ENCODE assay signal across 7 mouse cellular contexts in genomic region chr10:88502919-88503318, GRCm38 (mm10). TPM values are rescaled to one million over a fixed set of nuclear protein-coding genes. Genes with fewer than 3 reads are reported as not detected.
A peak's percentile ranks its signal among the peaks of the same experiment; 100 is the strongest.
DNase-seq lines count a peak whose midpoint lies in the region; ATAC-seq and TF ChIP-seq lines count a peak whose summit lies in the region.

No protein-coding gene starts in this region.

- peak overlapping the region; percentile 68 for H3K4me3 ChIP-seq in lung, embryonic 14.5 days (ENCODE audit: low read depth, low read length)
- H3K4me3 ChIP-seq in embryonic facial prominence, embryonic 15.5 days (replicated peaks) = peak overlapping the region; percentile 84
- peak overlapping the region; percentile 75 for H3K4me3 ChIP-seq in limb, embryonic 10.5 days
- peak overlapping the region; percentile 92 for H3K4me3 ChIP-seq in olfactory bulb, adult 2 months (ENCODE audit: insufficient read depth, low read depth, low read length)

- peak overlapping the region; percentile 80 for H3K9ac ChIP-seq in lung, embryonic 14.5 days
- peak overlapping the region; percentile 79 for H3K9ac ChIP-seq in embryonic facial prominence, embryonic 15.5 days

- peak overlapping the region; percentile 86 for H3K4me2 ChIP-seq in lung, embryonic 14.5 days
- peak overlapping the region; percentile 89 for H3K4me2 ChIP-seq in embryonic facial prominence, embryonic 15.5 days (replicated peaks)

- DNase-seq in lung, embryonic 14.5 days = no peak
- no peak for DNase-seq in lung, adult 18-20 months
- no peak for DNase-seq in limb, embryonic 10.5 days (ENCODE audit: low spot score)
- DNase-seq in ovary, adult 18-20 months (ENCODE audit: low spot score) = no peak
- DNase-seq in urinary bladder, postnatal 36 days (ENCODE audit: low spot score in 2 of 2) = no peak

- peaks cover 12% of the 10 kb centered on the region for H3K4me1 ChIP-seq in lung, embryonic 14.5 days (ENCODE audit: insufficient read depth)
- peaks cover 24% of the 10 kb centered on the region for H3K4me1 ChIP-seq in embryonic facial prominence, embryonic 15.5 days
- H3K4me1 ChIP-seq in limb, embryonic 10.5 days = peaks cover 28% of the 10 kb centered on the region
- H3K4me1 ChIP-seq in olfactory bulb, adult 2 months (ENCODE audit: control insufficient read depth, insufficient read depth, low read length) = peaks cover 6% of the 10 kb centered on the region; the same call in 1 of the 2 replicates

- WGBS in lung, embryonic 14.5 days = 22% methylated on average over 4 of the region's 4 CpGs
- WGBS in embryonic facial prominence, embryonic 15.5 days = 44% methylated on average over 4 of the region's 4 CpGs
- 55% methylated on average over 4 of the region's 4 CpGs for WGBS in limb, embryonic 10.5 days
- WGBS in olfactory bulb, adult 2 months = 14% methylated on average over 4 of the region's 4 CpGs

- no peaks in the 10 kb centered on the region for H3K9me3 ChIP-seq in lung, embryonic 14.5 days (ENCODE audit: low read depth, low read length)
- no peaks in the 10 kb centered on the region for H3K9me3 ChIP-seq in embryonic facial prominence, embryonic 15.5 days (replicated peaks)
- H3K9me3 ChIP-seq in limb, embryonic 10.5 days (replicated peaks) = no peaks in the 10 kb centered on the region

- no peak for TF ChIP-seq CTCF in lung, embryonic 14.5 days (IDR thresholded peaks at IDR 0.05; ENCODE audit: low read depth)
- TF ChIP-seq CTCF in olfactory bulb, adult 2 months (IDR thresholded peaks at IDR 0.05; ENCODE audit: insufficient read depth, low read depth, low read length) = no peak

- ATAC-seq in lung, embryonic 14.5 days (ENCODE audit: insufficient read depth) = no peak
- ATAC-seq in embryonic facial prominence, embryonic 15.5 days (ENCODE audit: insufficient number of reproducible peaks, low FRiP score, low TSS enrichment, low read depth) = no peak

- no peak for TF ChIP-seq POLR2A in olfactory bulb, adult 2 months (IDR thresholded peaks at IDR 0.05; ENCODE audit: insufficient read depth, low read depth, low read length)

- no peaks in the 10 kb centered on the region for H3K36me3 ChIP-seq in lung, embryonic 14.5 days (ENCODE audit: insufficient read depth)
- H3K36me3 ChIP-seq in embryonic facial prominence, embryonic 15.5 days = no peaks in the 10 kb centered on the region
- 0 out of 2 replicates have a peak, but pooled peaks cover 2% of the 10 kb centered on the region for H3K36me3 ChIP-seq in limb, embryonic 10.5 days

- H3K27ac ChIP-seq in lung, embryonic 14.5 days (ENCODE audit: low read depth) = no peak overlapping the region
- no peak overlapping the region for H3K27ac ChIP-seq in embryonic facial prominence, embryonic 15.5 days (replicated peaks)
- peak overlapping the region; percentile 92 for H3K27ac ChIP-seq in limb, embryonic 10.5 days
- peak overlapping the region; percentile 82 for H3K27ac ChIP-seq in olfactory bulb, adult 2 months (ENCODE audit: insufficient read depth, low read depth, low read length)

- no peaks in the 10 kb centered on the region for H3K27me3 ChIP-seq in lung, embryonic 14.5 days (ENCODE audit: insufficient read depth, low read length)
- no peaks in the 10 kb centered on the region for H3K27me3 ChIP-seq in embryonic facial prominence, embryonic 15.5 days
- H3K27me3 ChIP-seq in limb, embryonic 10.5 days (ENCODE audit: low read depth, poor library complexity, severe bottlenecking) = no peaks in the 10 kb centered on the region

RNA-seq across cellular contexts. Expression of gene Chpt1, which starts 1.0 kb away (rescaled TPM):
- polyA plus RNA-seq in lung, embryonic 14.5 days (2014; fragmentation: Nextera tagmentation; extraction: Ambion mirVana) = 40.5 and 43.7 TPM in 2 replicates
- polyA plus RNA-seq in embryonic facial prominence, embryonic 15.5 days (2015; fragmentation: Nextera tagmentation; extraction: Ambion mirVana) = 39.6 and 41.4 TPM in 2 replicates
- 16.0 and 19.9 TPM in 2 replicates for polyA plus RNA-seq in limb, embryonic 10.5 days (2016; fragmentation: Nextera tagmentation; extraction: Ambion mirVana)
- not detected in 2 replicates for polyA plus RNA-seq in olfactory bulb, adult 2 months (2012; ENCODE audit: insufficient read depth, insufficient read length, low replicate concordance, missing spikeins)

RNA-seq across cellular contexts. Expression of gene Sycp3, which starts 43.5 kb away (rescaled TPM):
- 0.22 TPM in 1 of 2 replicates, not detected in the other for polyA plus RNA-seq in lung, embryonic 14.5 days (2014; fragmentation: Nextera tagmentation; extraction: Ambion mirVana)
- polyA plus RNA-seq in embryonic facial prominence, embryonic 15.5 days (2015; fragmentation: Nextera tagmentation; extraction: Ambion mirVana) = 0.47 TPM in 1 of 2 replicates, not detected in the other
- 0.21 TPM in 1 of 2 replicates, not detected in the other for polyA plus RNA-seq in limb, embryonic 10.5 days (2016; fragmentation: Nextera tagmentation; extraction: Ambion mirVana)
- not detected in 2 replicates for polyA plus RNA-seq in olfactory bulb, adult 2 months (2012; ENCODE audit: insufficient read depth, insufficient read length, low replicate concordance, missing spikeins)

Comparison
In these comparisons a context has a peak if more than half of its experiments do, and no peak if none do; other contexts are left out.
1. H3K27ac ChIP-seq: peak in limb, embryonic 10.5 days (single experiment) and olfactory bulb, adult 2 months (single experiment); none in lung, embryonic 14.5 days (single experiment) and embryonic facial prominence, embryonic 15.5 days (single experiment).
2. Peak in every context shown above with its lines, with median percentiles within 50 percentile points of each other: H3K4me3 ChIP-seq.